Mouse (Mus musculus): ENCODE results near the gene Rnaseh2a.

GRCm38 (mm10) chr8:84936962-84937546 is 32.5 kb downstream of the Rnaseh2a start, which contains the start of gene Mast1:
- peak; percentile 61 for TF ChIP-seq CTCF (IDR thresholded peaks at IDR 0.05)
- TF ChIP-seq EP300 (IDR thresholded peaks at IDR 0.05) = no peak
